Mouse (Mus musculus) liver, embryonic 14.5 days (tissue): ENCODE results near the gene Gm20422.

ENCODE experiments used
- CTCF ChIP-seq: IDR thresholded peaks from 2 replicates; pipeline ENCODE4 v1.5.1; 2016; ENCODE audit warnings: antibody characterized with exemption, low read depth, control low read depth
- EP300 ChIP-seq: IDR thresholded peaks from 2 replicates; pipeline ENCODE4 v1.6.1; 2016; ENCODE audit warnings: antibody characterized with exemption, low read depth

DNA sequence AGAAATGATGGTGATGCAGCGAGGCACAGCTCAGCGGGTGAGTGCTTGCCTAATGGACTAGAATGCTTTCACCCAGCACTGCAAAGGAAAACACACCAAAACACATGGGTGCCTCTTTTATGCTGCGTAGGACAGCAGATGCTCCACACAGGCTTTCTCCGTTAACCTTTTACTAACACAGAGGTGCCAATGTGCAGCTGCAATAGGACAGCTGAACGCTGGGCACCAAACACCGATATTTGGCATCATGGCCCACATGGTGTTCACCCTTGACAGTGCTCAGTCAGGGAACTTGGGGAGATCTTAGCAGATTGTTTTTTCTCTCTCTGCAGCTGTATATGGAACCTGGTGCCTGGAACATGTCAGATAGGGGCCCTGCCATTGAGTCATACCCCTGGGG is 20.2 kb upstream of the Gm20422 start:
- no peak for TF ChIP-seq CTCF
- no peak for TF ChIP-seq EP300
